1 mouse cellular context compared by ENCODE assay signal in the genomic region with DNA sequence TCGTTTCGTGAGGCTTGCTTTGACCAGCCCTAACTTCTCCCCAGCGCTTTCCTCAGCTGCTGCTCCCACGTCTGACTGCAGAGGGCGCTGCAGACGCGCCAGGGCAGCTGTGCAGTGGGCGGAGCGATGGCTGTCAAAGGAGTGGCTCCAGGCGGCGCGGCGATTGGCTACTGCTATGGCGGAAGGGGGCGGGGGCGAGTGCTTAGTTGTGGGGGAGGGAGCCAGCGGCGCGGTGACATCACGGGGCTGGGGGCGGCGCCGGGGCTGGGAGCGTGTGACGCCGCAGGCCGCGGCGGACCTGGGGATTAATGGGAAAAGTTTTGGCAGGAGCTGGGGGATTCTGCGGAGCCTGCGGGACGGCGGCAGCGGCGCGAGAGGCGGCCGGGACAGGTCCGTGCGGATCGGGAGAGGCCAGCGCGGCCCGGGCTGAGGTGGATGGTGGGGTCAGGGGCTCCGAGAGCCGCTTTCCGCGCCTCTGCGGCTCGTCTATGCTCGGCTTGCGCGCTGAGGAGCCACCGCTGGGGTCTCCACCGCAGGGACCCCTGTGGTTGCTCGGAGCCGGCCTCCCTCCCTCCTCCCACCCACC.
A peak's percentile ranks its signal among the peaks of the same experiment; 100 is the strongest.
TF ChIP-seq lines count a peak whose summit lies in the region.

A gene (plus strand): TSS at position 226 of the 586 bp plus-strand sequence.

TF ChIP-seq in CH12.LX, 34 proteins besides CTCF, POLR2A, EP300 and RAD21 (continued from another document):
- TF ChIP-seq USF1 (IDR thresholded peaks at IDR 0.05; ENCODE audit: low read depth, low read length) (no peak), GABPA (IDR thresholded peaks at IDR 0.05; ENCODE audit: insufficient replicate concordance, low read depth, low read length) (no peak), BHLHE40 (IDR thresholded peaks at IDR 0.05; ENCODE audit: low read depth, low read length) (peak; percentile 39; the same call in 1 of the 2 replicates), MXI1 (IDR thresholded peaks at IDR 0.05; ENCODE audit: low read depth, low read length) (0 out of 2 replicates have a peak, but pooled peaks have one; percentile 23), UBTF (IDR thresholded peaks at IDR 0.05; ENCODE audit: low read depth, low read length) (no peak), MYC (IDR thresholded peaks at IDR 0.05; ENCODE audit: low read depth, low read length) (no peak), ZC3H11A (IDR thresholded peaks at IDR 0.05; ENCODE audit: low read depth, low read length) (no peak), IRF4 (IDR thresholded peaks at IDR 0.05; ENCODE audit: low read depth, low read length) (peak; percentile 55), MAFK (IDR thresholded peaks at IDR 0.05; ENCODE audit: insufficient replicate concordance, low read length) (no peak), NELFE (IDR thresholded peaks at IDR 0.05; ENCODE audit: low read depth, low read length) (0 out of 2 replicates have a peak, but pooled peaks have one; percentile 57), CHD1 (IDR thresholded peaks at IDR 0.05; ENCODE audit: low read depth, low read length) (no peak), JUN (IDR thresholded peaks at IDR 0.05; ENCODE audit: insufficient read depth, low read depth, low read length) (no peak), ZMIZ1 (IDR thresholded peaks at IDR 0.05; ENCODE audit: low read depth, low read length) (0 out of 2 replicates have a peak, but pooled peaks have one; percentile 40), SIN3A (IDR thresholded peaks at IDR 0.05; ENCODE audit: low read length) (peak; percentile 18; the same call in 1 of the 2 replicates), MAZ (IDR thresholded peaks at IDR 0.05; ENCODE audit: low read depth, low read length) (peak; percentile 91), ETS1 (conservative IDR thresholded peaks at IDR 0.05; ENCODE audit: low read depth, low read length) (peak; percentile 43; the same call in 1 of the 2 replicates), ELF1 (IDR thresholded peaks at IDR 0.05; ENCODE audit: low read depth, low read length) (peak; percentile 84), MAX (IDR thresholded peaks at IDR 0.05; ENCODE audit: low read length) (no peak), SMC3 (IDR thresholded peaks at IDR 0.05; ENCODE audit: low read depth, low read length) (peak; percentile 94), E2F4 (IDR thresholded peaks at IDR 0.05; ENCODE audit: insufficient replicate concordance, low read depth, low read length) (no peak), CHD2 (IDR thresholded peaks at IDR 0.05; ENCODE audit: low read length) (peak; percentile 85), PAX5 (IDR thresholded peaks at IDR 0.05; ENCODE audit: low read length) (no peak), MEF2A (IDR thresholded peaks at IDR 0.05; ENCODE audit: borderline replicate concordance, low read depth, low read length) (peak; percentile 27; the same call in 1 of the 2 replicates), ZKSCAN1 (IDR thresholded peaks at IDR 0.05; ENCODE audit: borderline replicate concordance, low read depth, low read length) (no peak), POLR2AphosphoS2 (IDR thresholded peaks at IDR 0.05; ENCODE audit: low read depth, low read length) (no peak), HCFC1 (IDR thresholded peaks at IDR 0.05; ENCODE audit: low read depth, low read length) (no peak; the same call in none of the 2 replicates), NRF1 (IDR thresholded peaks at IDR 0.05; ENCODE audit: low read depth, low read length) (no peak; the same call in 1 of the 2 replicates), TBP (conservative IDR thresholded peaks at IDR 0.05; ENCODE audit: low read depth, low read length) (no peak), KAT2A (IDR thresholded peaks at IDR 0.05; ENCODE audit: insufficient replicate concordance, low read length) (no peak)
TF ChIP-seq in CH12.LX: peak in this region for 12.
